Mouse (Mus musculus): ENCODE measurements at regions not wholly inside any gene's neighbourhood (a gene's known extent, or its start where the extent isn't known, plus 50 kb on each side); places are given as distances from the start of the nearest gene placed in this dataset.

GRCm38 (mm10) chr1:184614699-184615415, 117.6 kb downstream of the Hlx start:
- Histone ChIP-seq H3K4me2 (ENCODE audit: low read length) (no peak overlapping the region), H3K27ac (ENCODE audit: low read depth, low read length) (no peak overlapping the region), H3K9ac (ENCODE audit: low read depth, low read length) (no peak overlapping the region), H3K36me3 (ENCODE audit: control insufficient read depth, insufficient read depth, low read length) (no peaks in the 10 kb centered on the region), H3K4me1 (ENCODE audit: control insufficient read depth, insufficient read depth, low read depth, low read length) (no peaks in the 10 kb centered on the region), H3K9me3 (ENCODE audit: control insufficient read depth, low read length) (no peaks in the 10 kb centered on the region), H3K4me3 (ENCODE audit: low read length) (no peak overlapping the region), H3K27me3 (replicated peaks; ENCODE audit: control insufficient read depth, insufficient read depth, low read length) (no peaks in the 10 kb centered on the region)
- no peak for ATAC-seq
- 85% methylated on average over 21 of the region's 21 CpGs for WGBS

DNA sequence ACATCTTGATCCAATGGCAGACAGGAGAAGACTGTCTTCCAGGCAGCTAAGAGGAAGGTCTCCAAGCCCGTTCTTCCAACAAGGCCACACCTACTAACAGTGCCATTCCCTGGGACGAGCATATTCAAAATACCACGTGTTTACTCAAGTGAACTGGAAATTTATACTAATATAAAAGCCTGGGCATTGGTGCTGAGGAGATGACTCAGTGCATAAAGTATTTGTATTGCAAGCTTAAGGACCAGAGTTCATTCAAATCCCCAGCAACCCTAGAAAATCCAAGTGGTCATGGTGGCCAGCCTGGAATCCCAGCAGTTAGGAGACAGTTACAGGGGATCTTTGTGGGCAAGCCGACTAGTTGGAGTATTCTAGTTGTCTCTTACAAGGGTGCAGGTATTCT, 119.5 kb downstream of the Hlx start:
- Histone ChIP-seq H3K9ac (ENCODE audit: low read depth, low read length) (no peak overlapping the region), H3K27ac (ENCODE audit: low read depth, low read length) (no peak overlapping the region), H3K27me3 (replicated peaks; ENCODE audit: control insufficient read depth, insufficient read depth, low read length) (no peaks in the 10 kb centered on the region), H3K36me3 (ENCODE audit: control insufficient read depth, insufficient read depth, low read length) (no peaks in the 10 kb centered on the region), H3K4me2 (ENCODE audit: low read length) (no peak overlapping the region), H3K4me1 (ENCODE audit: control insufficient read depth, insufficient read depth, low read depth, low read length) (no peaks in the 10 kb centered on the region), H3K4me3 (ENCODE audit: low read length) (no peak overlapping the region), H3K9me3 (ENCODE audit: control insufficient read depth, low read length) (no peaks in the 10 kb centered on the region)
- 86% methylated on average over 4 of the region's 4 CpGs for WGBS
- ATAC-seq, result no peak

DNA sequence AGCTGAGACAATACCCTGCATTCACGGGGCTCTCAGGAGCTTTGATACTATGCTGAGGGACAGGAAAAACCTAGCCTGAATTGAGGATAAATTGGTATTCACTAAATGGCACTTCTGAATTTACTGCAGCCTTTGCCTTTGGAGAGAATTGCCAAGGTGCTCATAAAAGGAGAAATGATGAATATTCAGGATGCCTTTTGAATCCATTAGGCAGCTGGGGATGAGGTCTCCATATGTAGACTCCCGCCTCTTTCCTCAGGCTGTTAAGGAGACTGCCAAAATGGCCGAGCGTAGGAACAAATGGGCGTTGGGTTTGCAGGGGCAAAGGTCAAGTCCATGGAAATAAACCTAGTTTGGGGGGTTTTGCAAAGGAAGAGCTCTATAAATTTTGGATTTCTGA, 123.5 kb downstream of the Hlx start:
- Histone ChIP-seq H3K27ac (ENCODE audit: low read depth, low read length) (no peak overlapping the region), H3K4me1 (ENCODE audit: control insufficient read depth, insufficient read depth, low read depth, low read length) (no peaks in the 10 kb centered on the region), H3K36me3 (ENCODE audit: control insufficient read depth, insufficient read depth, low read length) (no peaks in the 10 kb centered on the region), H3K4me3 (ENCODE audit: low read length) (no peak overlapping the region), H3K27me3 (replicated peaks; ENCODE audit: control insufficient read depth, insufficient read depth, low read length) (no peaks in the 10 kb centered on the region), H3K9me3 (ENCODE audit: control insufficient read depth, low read length) (no peaks in the 10 kb centered on the region), H3K4me2 (ENCODE audit: low read length) (no peak overlapping the region), H3K9ac (ENCODE audit: low read depth, low read length) (no peak overlapping the region)
- no peak for ATAC-seq
- 40% methylated on average over 5 of the region's 5 CpGs for WGBS

DNA sequence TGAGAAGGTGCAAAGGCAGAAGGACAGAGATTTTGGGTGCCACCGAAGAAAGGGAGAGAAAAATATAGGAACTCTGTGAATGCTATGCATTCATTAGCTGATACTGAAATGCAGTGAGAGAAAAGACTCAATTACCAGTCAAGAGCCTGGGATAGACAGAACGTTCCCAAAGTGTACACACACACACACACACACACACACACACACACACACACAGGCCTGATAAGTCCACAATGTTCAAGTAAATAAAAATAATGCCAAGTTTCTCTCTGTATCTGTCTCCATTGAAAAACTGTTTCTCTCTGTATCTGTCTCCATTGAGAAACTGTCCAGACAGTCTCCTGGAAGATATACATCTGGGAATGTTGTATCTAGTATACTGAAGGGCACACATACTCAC, 124.1 kb downstream of the Hlx start:
- Histone ChIP-seq H3K9me3 (ENCODE audit: control insufficient read depth, low read length) (no peaks in the 10 kb centered on the region), H3K36me3 (ENCODE audit: control insufficient read depth, insufficient read depth, low read length) (no peaks in the 10 kb centered on the region), H3K4me2 (ENCODE audit: low read length) (no peak overlapping the region), H3K4me1 (ENCODE audit: control insufficient read depth, insufficient read depth, low read depth, low read length) (no peaks in the 10 kb centered on the region), H3K27me3 (replicated peaks; ENCODE audit: control insufficient read depth, insufficient read depth, low read length) (no peaks in the 10 kb centered on the region), H3K9ac (ENCODE audit: low read depth, low read length) (no peak overlapping the region), H3K27ac (ENCODE audit: low read depth, low read length) (no peak overlapping the region), H3K4me3 (ENCODE audit: low read length) (no peak overlapping the region)
- WGBS, result 60% methylated on average over 2 of the region's 2 CpGs
- no peak for ATAC-seq

DNA sequence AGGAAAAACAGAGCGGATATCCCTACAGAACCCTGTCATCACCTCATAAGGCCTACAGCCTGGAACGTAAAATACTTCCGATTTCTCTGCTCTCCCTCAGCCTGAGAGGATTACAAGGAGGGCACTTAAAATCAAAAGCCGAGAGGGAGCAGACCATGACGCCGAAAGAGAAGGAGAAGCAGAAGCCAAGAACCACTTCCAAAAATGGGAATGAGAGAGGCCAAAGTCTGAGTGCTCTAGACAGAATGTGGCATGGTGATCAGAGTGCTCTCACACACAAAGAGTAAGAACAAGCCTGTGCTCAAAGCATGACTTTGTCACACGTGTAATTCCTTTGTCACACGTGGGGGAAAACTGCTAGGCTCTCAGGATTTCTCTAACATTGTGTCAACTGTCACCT, 125.9 kb downstream of the Hlx start:
- ATAC-seq, result no peak
- Histone ChIP-seq H3K27me3 (replicated peaks; ENCODE audit: control insufficient read depth, insufficient read depth, low read length) (no peaks in the 10 kb centered on the region), H3K9me3 (ENCODE audit: control insufficient read depth, low read length) (no peaks in the 10 kb centered on the region), H3K4me1 (ENCODE audit: control insufficient read depth, insufficient read depth, low read depth, low read length) (no peaks in the 10 kb centered on the region), H3K36me3 (ENCODE audit: control insufficient read depth, insufficient read depth, low read length) (no peaks in the 10 kb centered on the region), H3K4me3 (ENCODE audit: low read length) (no peak overlapping the region), H3K27ac (ENCODE audit: low read depth, low read length) (no peak overlapping the region), H3K9ac (ENCODE audit: low read depth, low read length) (no peak overlapping the region), H3K4me2 (ENCODE audit: low read length) (no peak overlapping the region)
- WGBS, result 92% methylated on average over 8 of the region's 8 CpGs

GRCm38 (mm10) chr1:184605666-184606065, 126.8 kb downstream of the Hlx start:
- Histone ChIP-seq H3K27me3 (replicated peaks; ENCODE audit: control insufficient read depth, insufficient read depth, low read length) (no peaks in the 10 kb centered on the region), H3K4me3 (ENCODE audit: low read length) (no peak overlapping the region), H3K4me1 (ENCODE audit: control insufficient read depth, insufficient read depth, low read depth, low read length) (no peaks in the 10 kb centered on the region), H3K4me2 (ENCODE audit: low read length) (no peak overlapping the region), H3K9ac (ENCODE audit: low read depth, low read length) (no peak overlapping the region), H3K36me3 (ENCODE audit: control insufficient read depth, insufficient read depth, low read length) (no peaks in the 10 kb centered on the region), H3K9me3 (ENCODE audit: control insufficient read depth, low read length) (no peaks in the 10 kb centered on the region), H3K27ac (ENCODE audit: low read depth, low read length) (no peak overlapping the region)
- WGBS, result 88% methylated on average over 7 of the region's 7 CpGs
- ATAC-seq, result no peak

DNA sequence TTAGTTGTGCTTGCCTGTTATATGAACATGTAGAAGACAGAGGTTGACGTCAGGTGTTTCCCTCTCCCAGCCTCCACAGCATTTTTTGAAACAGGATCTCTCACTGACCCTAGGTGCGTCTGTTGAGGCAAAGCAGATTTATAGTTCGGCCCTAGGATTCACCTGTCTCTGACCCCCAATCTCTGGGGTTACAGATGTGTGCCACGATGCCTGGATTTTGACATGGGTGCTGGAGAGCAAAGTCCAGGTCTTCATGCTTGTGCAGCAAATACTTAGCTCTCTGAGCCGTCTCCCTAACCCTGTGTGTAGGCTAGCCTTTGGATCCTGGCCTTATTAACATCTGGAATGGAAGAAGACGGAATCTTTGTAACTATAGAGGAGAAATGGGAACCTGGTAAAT, 129.3 kb downstream of the Hlx start:
- WGBS, result 94% methylated on average over 6 of the region's 6 CpGs
- ATAC-seq, result no peak
- Histone ChIP-seq H3K4me2 (ENCODE audit: low read length) (no peak overlapping the region), H3K27ac (ENCODE audit: low read depth, low read length) (no peak overlapping the region), H3K4me3 (ENCODE audit: low read length) (no peak overlapping the region), H3K4me1 (ENCODE audit: control insufficient read depth, insufficient read depth, low read depth, low read length) (no peaks in the 10 kb centered on the region), H3K36me3 (ENCODE audit: control insufficient read depth, insufficient read depth, low read length) (no peaks in the 10 kb centered on the region), H3K9ac (ENCODE audit: low read depth, low read length) (no peak overlapping the region), H3K9me3 (ENCODE audit: control insufficient read depth, low read length) (no peaks in the 10 kb centered on the region), H3K27me3 (replicated peaks; ENCODE audit: control insufficient read depth, insufficient read depth, low read length) (no peaks in the 10 kb centered on the region)

- Histone ChIP-seq H3K27me3 (replicated peaks; ENCODE audit: control insufficient read depth, insufficient read depth, low read length) (no peaks in the 10 kb centered on the region), H3K9ac (ENCODE audit: low read depth, low read length) (no peak overlapping the region), H3K4me2 (ENCODE audit: low read length) (no peak overlapping the region), H3K9me3 (ENCODE audit: control insufficient read depth, low read length) (no peaks in the 10 kb centered on the region), H3K4me1 (ENCODE audit: control insufficient read depth, insufficient read depth, low read depth, low read length) (no peaks in the 10 kb centered on the region), H3K27ac (ENCODE audit: low read depth, low read length) (no peak overlapping the region), H3K4me3 (ENCODE audit: low read length) (no peak overlapping the region), H3K36me3 (ENCODE audit: control insufficient read depth, insufficient read depth, low read length) (no peaks in the 10 kb centered on the region)
- WGBS, result 71% methylated on average over 12 of the region's 12 CpGs
- no peak for ATAC-seq
Measured at GRCm38 (mm10) chr1:184595449-184595848, 137.0 kb downstream of the Hlx start.

DNA sequence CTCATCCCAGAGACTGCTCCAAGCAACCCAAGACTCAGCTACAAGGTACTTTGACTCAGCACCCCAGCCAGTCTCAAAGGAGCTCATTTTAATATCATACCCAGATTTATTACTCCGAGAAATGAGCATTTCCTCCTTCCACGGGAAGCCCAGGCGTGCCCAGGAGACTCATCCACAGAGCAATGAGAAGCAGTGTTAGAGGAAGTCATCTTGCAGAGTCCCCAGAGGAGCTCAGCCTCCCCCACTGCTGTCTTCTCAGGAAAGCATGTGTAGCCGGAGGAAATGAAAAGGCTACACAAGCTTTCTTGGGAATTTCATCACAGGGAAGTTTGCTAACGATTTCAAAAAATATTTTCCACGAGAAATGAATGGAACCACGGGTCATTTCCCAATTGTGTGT, 141.8 kb downstream of the Hlx start:
- Histone ChIP-seq H3K27me3 (replicated peaks; ENCODE audit: control insufficient read depth, insufficient read depth, low read length) (no peaks in the 10 kb centered on the region), H3K27ac (ENCODE audit: low read depth, low read length) (no peak overlapping the region), H3K4me3 (ENCODE audit: low read length) (no peak overlapping the region), H3K4me2 (ENCODE audit: low read length) (no peak overlapping the region), H3K9me3 (ENCODE audit: control insufficient read depth, low read length) (no peaks in the 10 kb centered on the region), H3K4me1 (ENCODE audit: control insufficient read depth, insufficient read depth, low read depth, low read length) (no peaks in the 10 kb centered on the region), H3K9ac (ENCODE audit: low read depth, low read length) (no peak overlapping the region), H3K36me3 (ENCODE audit: control insufficient read depth, insufficient read depth, low read length) (no peaks in the 10 kb centered on the region)
- ATAC-seq, result no peak
- WGBS, result 63% methylated on average over 7 of the region's 7 CpGs

DNA sequence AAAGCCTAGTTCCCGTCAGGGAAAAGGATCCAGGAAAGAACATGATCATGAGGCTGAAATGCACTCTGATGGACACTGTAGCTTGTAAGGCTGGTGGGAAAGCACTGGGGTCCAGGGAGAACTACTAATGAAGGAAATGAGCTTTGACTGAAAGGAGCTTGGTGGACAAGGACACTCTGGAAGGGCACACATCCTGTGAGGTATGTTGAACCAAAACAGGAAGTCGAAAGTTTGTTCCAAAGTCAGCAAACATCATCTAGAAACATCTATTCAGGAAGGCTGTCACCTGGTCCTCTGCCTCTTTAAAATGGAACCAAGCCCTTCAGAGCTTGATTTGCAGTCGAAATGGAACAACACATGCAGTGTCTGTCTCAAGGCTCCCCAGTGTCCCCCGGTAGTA, 143.1 kb downstream of the Hlx start:
- 81% methylated on average over 4 of the region's 4 CpGs for WGBS
- no peak for ATAC-seq
- H3K27ac ChIP-seq (ENCODE audit: low read depth, low read length), result no peak overlapping the region

More for the DNA sequence above, 143.1 kb downstream of the Hlx start:
- Histone ChIP-seq H3K36me3 (ENCODE audit: control insufficient read depth, insufficient read depth, low read length) (no peaks in the 10 kb centered on the region), H3K4me3 (ENCODE audit: low read length) (no peak overlapping the region), H3K9me3 (ENCODE audit: control insufficient read depth, low read length) (no peaks in the 10 kb centered on the region), H3K4me1 (ENCODE audit: control insufficient read depth, insufficient read depth, low read depth, low read length) (no peaks in the 10 kb centered on the region), H3K4me2 (ENCODE audit: low read length) (no peak overlapping the region), H3K9ac (ENCODE audit: low read depth, low read length) (no peak overlapping the region), H3K27me3 (replicated peaks; ENCODE audit: control insufficient read depth, insufficient read depth, low read length) (no peaks in the 10 kb centered on the region)

Data from hindbrain, embryonic 16.5 days (tissue).